Mouse (Mus musculus): ENCODE results near the gene Cfap54.

DNA sequence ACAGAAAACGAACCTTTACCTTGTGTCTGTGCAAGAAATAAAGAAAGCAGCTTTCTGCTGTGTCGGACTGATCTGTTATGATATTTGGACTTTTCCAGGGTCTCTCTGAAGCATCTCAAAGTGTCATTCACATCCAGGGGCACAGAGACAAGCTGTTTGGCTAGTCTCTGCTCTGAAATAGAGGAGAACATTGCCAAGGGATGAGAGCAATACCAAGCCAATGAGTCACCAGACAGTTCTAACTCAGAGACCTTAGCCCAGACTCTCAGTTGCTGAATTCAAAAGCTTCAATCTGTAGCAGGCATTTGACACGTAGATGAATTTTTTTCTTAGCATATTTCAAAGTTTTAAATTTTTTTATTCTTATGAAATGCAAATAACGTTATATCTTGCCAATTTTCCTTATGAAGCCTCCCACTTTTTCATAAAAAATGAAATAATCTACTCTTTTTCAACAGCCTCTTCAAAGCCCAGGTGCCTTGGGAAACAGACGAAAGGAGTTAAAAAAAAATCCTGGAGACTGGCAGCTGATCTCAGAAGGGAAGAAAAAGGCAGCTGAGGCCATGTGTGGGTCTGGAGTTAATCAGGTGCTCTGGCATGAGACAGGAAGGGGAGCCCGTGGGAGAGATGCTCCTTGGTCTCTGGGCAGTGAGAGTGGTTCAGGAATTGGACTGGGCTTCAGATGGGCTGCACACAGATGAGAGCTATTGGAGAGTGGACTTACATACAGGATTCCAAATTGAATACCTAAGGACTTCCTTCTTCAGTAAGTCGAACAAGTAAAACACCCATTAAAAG is 138.4 kb downstream of the Cfap54 start:
- TF ChIP-seq POLR2A (IDR thresholded peaks at IDR 0.05; ENCODE audit: borderline replicate concordance, control insufficient read depth, low read depth, low read length) (no peak), CTCF (IDR thresholded peaks at IDR 0.05; ENCODE audit: control insufficient read depth, insufficient read depth, low read length) (no peak)

All from bone marrow, adult 2 months (tissue).